Mouse (Mus musculus) liver, embryonic 13.5 days (tissue): ENCODE results near the gene Col23a1. TPM values are rescaled to one million over a fixed set of nuclear protein-coding genes. Genes with fewer than 3 reads are reported as not detected.

Experiments used
- ATAC-seq: fragments of 200-750 bp; cut with Nextera tagmentation; 2 replicates; pipeline ENCODE4 v1.8.0; 2017; ENCODE audit warnings: low read depth, mild to moderate bottlenecking, moderate number of reproducible peaks, moderate library complexity
- DNase-seq: peaks from one replicate; pipeline ENCODE4 v3.0.0; 2022
- H3K27ac ChIP-seq: fragments of 300-500 bp; sonication (generic); 2 replicates; pipeline ENCODE4 v1.5.1; 2015; ENCODE audit warnings: moderate library complexity, mild to moderate bottlenecking, inconsistent platforms
- H3K27me3 ChIP-seq: fragments of 300-500 bp; sonication (generic); 2 replicates; pipeline ENCODE4 v1.6.1; 2015; ENCODE audit warnings: mild to moderate bottlenecking, inconsistent platforms
- H3K36me3 ChIP-seq: fragments of 300-500 bp; sonication (generic); 2 replicates; pipeline ENCODE4 v1.6.1; 2015; ENCODE audit warnings: mild to moderate bottlenecking, inconsistent platforms
- H3K4me1 ChIP-seq: fragments of 300-500 bp; sonication (generic); replicated peaks from 2 replicates; pipeline ENCODE4 v1.6.1; 2015; ENCODE audit warnings: inconsistent platforms
- H3K4me2 ChIP-seq: fragments of 300-500 bp; sonication (generic); 2 replicates; pipeline ENCODE4 v1.6.1; 2015; ENCODE audit warnings: inconsistent platforms, mild to moderate bottlenecking, moderate library complexity
- H3K4me3 ChIP-seq: fragments of 300-500 bp; sonication (generic); replicated peaks from 2 replicates; pipeline ENCODE4 v1.5.1; 2015; ENCODE audit warnings: mild to moderate bottlenecking, inconsistent platforms
- H3K9ac ChIP-seq: fragments of 300-500 bp; sonication (generic); 2 replicates; pipeline ENCODE4 v1.6.1; 2015; ENCODE audit warnings: mild to moderate bottlenecking, inconsistent platforms
- H3K9me3 ChIP-seq: fragments of 300-500 bp; sonication (generic); replicated peaks from 2 replicates; pipeline ENCODE4 v1.6.1; 2016; ENCODE audit warnings: inconsistent platforms
- WGBS: fragments of 180-500 bp; shearing (Covaris S2); methylation state at CpG from one replicate; pipeline ENCODE4 v1.1.7; 2015; ENCODE audit not compliant: insufficient replicate concordance; 5-methylcytosine and 5-hydroxymethylcytosine counted together
- polyA plus RNA-seq: library from polyadenylated mRNA; unstranded; fragments of >200 nt; fragmentation: Nextera tagmentation; extraction: Ambion mirVana; gene quantifications from 2 replicates; pipeline ENCODE4 v1.2.1, GENCODE M21; 2015

Col23a1 gene
- polyA plus RNA-seq: 0.30 and 0.37 TPM in 2 replicates

DNA sequence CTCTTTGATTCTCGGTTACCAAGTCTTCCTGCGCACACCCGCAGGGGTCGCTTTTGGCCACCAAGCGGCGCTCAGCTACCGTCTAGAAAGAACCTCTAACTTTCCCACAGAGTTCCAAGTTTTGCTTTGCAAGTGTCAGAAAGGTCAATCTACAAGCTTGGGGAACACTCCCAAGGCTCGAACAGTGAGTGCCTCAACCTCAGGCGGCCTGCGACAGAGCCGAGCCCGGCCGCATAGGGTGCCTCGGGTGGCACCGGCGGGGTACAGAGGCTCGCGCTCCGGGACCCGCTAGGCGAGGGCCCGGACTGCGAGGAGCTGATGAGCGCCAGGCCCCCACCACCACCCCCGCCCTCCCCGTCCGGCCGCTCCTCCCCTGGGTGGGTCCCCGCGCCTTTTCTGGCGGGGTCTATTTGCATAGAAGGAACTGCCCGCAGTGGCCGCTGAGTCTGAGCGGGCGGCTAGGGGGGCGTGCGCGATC, at the start of gene Col23a1:
Gene Col23a1, plus strand, starts transcription at position 357 of the 478 bp plus-strand sequence.
- Histone ChIP-seq H3K9me3 (no peaks in the 10 kb centered on the region), H3K36me3 (peaks cover 7% of the 10 kb centered on the region; the same call in 1 of the 2 replicates), H3K27me3 (peaks cover 55% of the 10 kb centered on the region), H3K4me2 (peak within 1 kb of the TSS; percentile 78), H3K9ac (peak within 1 kb of the TSS; percentile 57), H3K4me3 (peak within 1 kb of the TSS; percentile 63), H3K4me1 (peaks cover 10% of the 10 kb centered on the region), H3K27ac (no peak within 1 kb of the TSS)
- WGBS: under 1% methylated on average over 38 of the region's 38 CpGs
- DNase-seq: peak; percentile 23
- ATAC-seq: peak; percentile 82

DNA sequence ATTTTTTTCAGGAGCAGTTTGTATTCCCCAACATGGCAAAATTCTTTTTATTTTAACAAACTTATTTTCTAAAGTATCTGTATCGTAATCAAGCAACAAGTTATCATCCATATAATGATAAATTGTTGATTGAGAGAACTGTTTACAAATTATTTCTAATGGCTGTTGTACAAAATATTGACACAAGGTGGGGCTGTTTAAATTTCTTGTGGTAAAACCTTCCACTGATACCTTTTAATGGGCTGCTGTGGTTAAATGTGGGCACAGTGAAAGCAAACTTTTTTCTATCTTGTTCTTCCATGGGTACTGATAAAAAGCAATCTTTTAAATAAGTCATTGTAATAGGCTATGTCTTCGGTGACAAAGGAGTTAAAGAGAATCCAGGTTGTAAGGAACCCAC, 46.8 kb upstream of the Col23a1 start:
- no peak overlapping the region for H3K9ac ChIP-seq
- H3K36me3 ChIP-seq: no peaks in the 10 kb centered on the region
- WGBS: 56% methylated on average over 2 of the region's 2 CpGs
- no peak overlapping the region for H3K27ac ChIP-seq
- H3K27me3 ChIP-seq: no peaks in the 10 kb centered on the region
- no peak overlapping the region for H3K4me2 ChIP-seq
- H3K9me3 ChIP-seq: no peaks in the 10 kb centered on the region
- no peak for ATAC-seq
- DNase-seq: no peak
- no peak overlapping the region for H3K4me3 ChIP-seq
- no peaks in the 10 kb centered on the region for H3K4me1 ChIP-seq

DNA sequence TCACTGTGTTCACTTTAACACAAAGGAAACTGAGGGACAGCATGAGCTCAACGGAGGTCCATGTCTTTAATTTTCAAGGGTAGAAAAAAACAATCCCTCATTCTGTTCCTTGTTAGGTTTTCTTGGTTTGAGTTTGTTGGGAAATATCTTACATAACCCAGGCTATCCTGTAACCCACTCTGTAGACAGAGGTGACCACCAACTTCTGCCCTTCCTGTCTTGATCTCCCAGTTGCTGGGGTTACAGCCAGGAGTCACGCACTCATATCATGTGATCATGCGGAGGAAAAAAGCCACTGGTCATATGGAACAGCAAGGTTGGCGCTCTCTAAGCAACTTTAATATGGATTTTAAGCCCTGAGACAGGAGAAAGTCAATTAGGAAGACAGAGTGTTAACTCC, 32.7 kb upstream of the Col23a1 start:
- Histone ChIP-seq H3K4me3 (no peak overlapping the region), H3K9ac (no peak overlapping the region), H3K9me3 (no peaks in the 10 kb centered on the region), H3K27me3 (0 out of 2 replicates have a peak, but pooled peaks cover 6% of the 10 kb centered on the region), H3K36me3 (no peaks in the 10 kb centered on the region), H3K4me2 (no peak overlapping the region), H3K4me1 (peaks cover 6% of the 10 kb centered on the region), H3K27ac (no peak overlapping the region)
- DNase-seq: no peak
- 61% methylated on average over 4 of the region's 4 CpGs for WGBS
- ATAC-seq: no peak

DNA sequence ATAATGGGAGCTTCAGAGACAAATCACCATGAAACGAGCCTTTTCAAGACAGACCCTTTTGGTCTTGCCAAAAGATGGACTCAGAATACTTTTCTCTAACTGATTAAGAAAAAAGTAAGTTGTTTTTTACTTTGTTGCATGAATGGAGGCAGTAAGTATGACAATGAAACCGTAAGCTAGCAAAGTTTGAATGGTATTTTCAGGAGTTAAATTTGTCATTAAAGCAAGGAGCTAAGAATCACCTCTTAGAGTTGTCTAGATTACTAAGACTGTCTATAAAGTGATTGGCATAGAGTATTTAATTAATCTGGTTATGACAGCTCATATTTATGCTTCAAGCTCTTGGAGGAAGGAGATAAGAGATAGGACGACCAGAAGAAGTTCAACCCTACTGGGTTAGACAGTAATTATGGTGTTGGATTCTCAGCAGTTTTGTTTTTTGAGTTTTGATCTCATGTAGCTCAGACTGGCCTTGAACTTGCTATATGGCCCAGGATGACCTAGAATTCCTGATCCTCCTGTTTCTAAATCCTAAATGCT, 28.0 kb upstream of the Col23a1 start, which contains the start of gene Clk4:
Gene Clk4, plus strand, starts transcription at position 51 of the 540 bp plus-strand sequence.
- Histone ChIP-seq H3K4me1 (peaks cover 38% of the 10 kb centered on the region), H3K36me3 (peaks cover 5% of the 10 kb centered on the region), H3K4me2 (peak within 1 kb of the TSS; percentile 86), H3K9me3 (no peaks in the 10 kb centered on the region), H3K4me3 (peak within 1 kb of the TSS; percentile 98), H3K27ac (peak within 1 kb of the TSS; percentile 95), H3K9ac (peak within 1 kb of the TSS; percentile 78), H3K27me3 (0 out of 2 replicates have a peak, but pooled peaks cover 6% of the 10 kb centered on the region)
- WGBS: 54% methylated on average over 3 of the region's 3 CpGs
- ATAC-seq (no peak), DNase-seq (no peak)

DNA sequence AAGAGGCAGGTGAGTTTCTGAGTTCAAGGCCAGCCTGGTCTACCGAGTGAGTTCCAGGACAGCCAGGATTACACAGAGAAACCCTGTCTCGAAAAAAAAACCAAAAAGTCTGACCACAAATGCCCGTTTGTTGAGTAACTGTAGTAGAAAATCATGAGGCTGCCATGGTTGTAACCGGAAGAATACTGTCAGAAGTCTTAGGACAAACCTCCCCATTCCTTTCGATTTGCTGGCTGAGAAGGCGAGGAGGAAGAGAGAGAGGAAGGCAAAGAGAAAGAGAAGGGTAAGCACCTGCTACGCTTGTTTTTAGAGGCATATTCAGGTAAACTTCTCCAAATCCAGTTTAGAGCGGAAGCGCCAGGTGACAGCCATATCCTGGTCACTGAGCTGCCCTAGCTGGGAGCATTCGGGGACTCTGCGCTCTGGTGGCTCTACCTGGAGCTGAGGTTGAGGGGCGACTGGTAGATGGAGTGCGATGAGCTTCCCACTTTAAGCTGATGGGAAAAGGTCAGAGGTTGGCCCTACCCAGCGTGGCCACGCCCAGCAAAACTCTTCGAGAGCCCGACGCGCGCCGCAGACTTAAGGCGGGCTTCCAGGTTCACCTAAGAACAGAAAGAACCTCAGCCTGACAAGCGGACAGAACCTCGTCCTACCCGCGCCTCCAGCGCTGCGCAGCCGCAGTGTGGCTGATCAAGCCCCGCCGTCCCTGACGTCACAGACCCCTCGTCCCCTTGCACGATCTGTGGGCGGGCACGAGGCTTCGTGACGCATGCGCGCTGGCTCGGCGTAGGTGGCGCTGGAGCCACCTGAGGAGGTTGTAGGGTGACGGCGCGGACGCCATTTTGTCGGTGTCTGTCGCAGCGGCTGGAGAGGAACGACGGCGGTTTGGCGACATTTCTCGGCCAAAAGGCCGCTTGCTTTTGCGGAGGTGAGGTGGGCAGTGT, 27.1 kb upstream of the Col23a1 start, which contains the start of gene BC049762:
Gene BC049762, minus strand, starts transcription at position 705 of the 944 bp plus-strand sequence.
- ATAC-seq (peak; percentile 93), DNase-seq (peak; percentile 99)
- WGBS: 5% methylated on average over 57 of the region's 57 CpGs

DNA sequence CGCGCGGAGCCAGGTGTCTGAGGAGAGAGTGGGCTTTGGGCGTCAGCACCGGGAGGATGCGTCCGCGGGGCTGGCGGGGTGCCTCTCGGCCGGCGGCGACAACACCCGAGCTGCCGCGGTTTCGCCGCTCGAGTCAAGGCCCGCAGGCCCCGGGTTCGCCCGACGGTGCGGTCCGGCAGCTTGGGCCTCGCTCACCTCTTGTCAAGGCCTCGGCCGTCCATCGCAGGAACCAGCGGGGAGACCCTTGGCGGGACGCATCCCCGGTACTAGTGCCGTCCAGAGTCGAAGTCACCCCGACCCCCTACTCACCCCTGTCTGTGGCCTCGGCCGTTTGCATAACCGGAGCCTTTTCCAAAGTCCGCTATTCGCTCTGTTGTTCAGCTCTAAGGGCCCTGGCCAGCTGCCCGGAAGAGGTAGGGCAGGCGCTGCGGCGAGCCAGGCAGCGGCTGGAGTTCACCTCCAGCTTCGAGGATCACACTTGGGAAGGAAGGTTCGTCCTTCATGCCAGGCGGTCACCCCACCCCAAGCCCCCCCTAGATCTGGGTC, 26.4 kb upstream of the Col23a1 start:
- DNase-seq (no peak), ATAC-seq (peak; percentile 49)
- Histone ChIP-seq H3K4me2 (peak overlapping the region; percentile 86), H3K36me3 (peaks cover 17% of the 10 kb centered on the region), H3K4me1 (peaks cover 42% of the 10 kb centered on the region), H3K9ac (peak overlapping the region; percentile 99), H3K27me3 (0 out of 2 replicates have a peak, but pooled peaks cover 6% of the 10 kb centered on the region), H3K4me3 (peak overlapping the region; percentile 98), H3K9me3 (no peaks in the 10 kb centered on the region), H3K27ac (peak overlapping the region; percentile 95)
- WGBS: under 1% methylated on average over 50 of the region's 50 CpGs

More for the DNA sequence above, 27.1 kb upstream of the Col23a1 start, which contains the start of gene BC049762:
- H3K27me3 ChIP-seq: 0 out of 2 replicates have a peak, but pooled peaks cover 6% of the 10 kb centered on the region
- H3K4me1 ChIP-seq: peaks cover 42% of the 10 kb centered on the region
- peak within 1 kb of the TSS; percentile 95 for H3K27ac ChIP-seq
- H3K4me2 ChIP-seq: peak within 1 kb of the TSS; percentile 86
- H3K4me3 ChIP-seq: peak within 1 kb of the TSS; percentile 98
- H3K9me3 ChIP-seq: no peaks in the 10 kb centered on the region
- peaks cover 14% of the 10 kb centered on the region for H3K36me3 ChIP-seq
- peak within 1 kb of the TSS; percentile 99 for H3K9ac ChIP-seq

DNA sequence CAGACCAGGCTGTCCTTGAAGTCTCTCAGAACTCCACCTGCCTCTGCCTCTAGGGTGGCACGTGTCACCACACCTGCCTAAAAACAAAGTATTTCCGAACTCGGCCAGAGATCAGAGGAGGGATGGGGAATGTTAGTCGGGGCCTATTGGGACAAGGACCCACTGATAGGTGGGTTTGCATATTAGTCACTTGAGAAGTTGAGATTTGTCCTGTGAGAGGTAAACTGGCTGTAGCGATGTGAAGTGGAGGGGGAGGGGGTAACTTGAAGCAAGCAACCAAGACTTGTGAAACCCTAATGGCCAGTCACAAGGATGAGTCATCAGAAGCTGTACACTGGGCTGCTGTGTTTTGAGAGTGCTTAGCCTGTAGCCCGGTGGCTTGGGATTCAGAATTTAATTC, 25.4 kb upstream of the Col23a1 start:
- ATAC-seq (0 out of 2 replicates have a peak, but pooled peaks have one; percentile 24), DNase-seq (peak; percentile 42)

DNA sequence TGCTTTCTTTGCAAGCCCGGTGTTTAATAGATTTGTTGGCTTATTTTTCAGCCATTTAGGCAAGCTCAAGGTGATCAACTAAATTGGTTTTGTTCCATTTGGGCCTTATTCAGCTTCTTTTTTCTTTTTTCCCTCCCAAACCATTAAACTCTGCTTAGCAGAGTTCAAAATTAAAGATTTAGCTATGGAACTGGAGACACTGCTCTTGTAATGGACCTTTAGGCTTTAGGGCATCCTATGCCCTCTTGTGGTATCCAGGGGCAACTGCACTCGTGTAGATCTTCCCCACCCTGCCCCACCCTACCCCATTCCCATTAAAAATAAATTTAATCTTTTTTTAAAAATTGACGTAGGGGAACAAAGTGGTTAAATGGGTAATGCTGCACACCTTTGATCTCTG, 24.4 kb upstream of the Col23a1 start:
- Histone ChIP-seq H3K9me3 (no peaks in the 10 kb centered on the region), H3K4me2 (peak overlapping the region; percentile 86), H3K27ac (peak overlapping the region; percentile 95), H3K36me3 (peaks cover 31% of the 10 kb centered on the region), H3K4me1 (peaks cover 42% of the 10 kb centered on the region), H3K27me3 (0 out of 2 replicates have a peak, but pooled peaks cover under 1% of the 10 kb centered on the region), H3K9ac (peak overlapping the region; percentile 99), H3K4me3 (peak overlapping the region; percentile 98)
- WGBS: 50% methylated on average over 3 of the region's 3 CpGs
- DNase-seq (no peak), ATAC-seq (no peak)

More for the DNA sequence above, 25.4 kb upstream of the Col23a1 start:
- peak overlapping the region; percentile 99 for H3K9ac ChIP-seq
- H3K9me3 ChIP-seq: no peaks in the 10 kb centered on the region
- WGBS: 4% methylated on average over 6 of the region's 6 CpGs
- H3K4me2 ChIP-seq: peak overlapping the region; percentile 86
- H3K4me3 ChIP-seq: peak overlapping the region; percentile 98
- H3K4me1 ChIP-seq: peaks cover 42% of the 10 kb centered on the region
- H3K27ac ChIP-seq: peak overlapping the region; percentile 95
- 0 out of 2 replicates have a peak, but pooled peaks cover 6% of the 10 kb centered on the region for H3K27me3 ChIP-seq
- H3K36me3 ChIP-seq: peaks cover 23% of the 10 kb centered on the region

DNA sequence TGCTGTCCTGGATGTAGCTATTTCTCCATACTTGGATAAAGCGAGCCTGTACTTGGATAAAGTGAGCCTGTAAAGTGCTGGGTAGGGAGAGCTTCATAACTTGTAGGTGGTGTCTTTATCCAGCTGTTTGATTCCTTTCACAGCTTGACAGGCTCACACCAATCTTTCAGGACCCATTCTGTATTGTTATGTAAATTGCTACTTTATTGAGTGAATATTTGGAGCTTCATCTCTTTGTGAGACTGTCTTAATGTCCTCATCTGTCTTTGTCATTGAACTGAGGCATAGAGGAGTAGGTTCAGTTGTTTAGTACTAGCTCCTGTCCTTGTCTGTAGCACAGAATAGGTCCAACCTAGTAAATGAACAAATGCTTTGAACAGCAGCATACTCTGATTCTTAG, 15.3 kb upstream of the Col23a1 start:
- Histone ChIP-seq H3K27me3 (no peaks in the 10 kb centered on the region), H3K4me3 (no peak overlapping the region), H3K9me3 (no peaks in the 10 kb centered on the region), H3K4me1 (no peaks in the 10 kb centered on the region), H3K9ac (no peak overlapping the region), H3K27ac (no peak overlapping the region), H3K4me2 (no peak overlapping the region), H3K36me3 (peaks cover 85% of the 10 kb centered on the region)
- DNase-seq (no peak), ATAC-seq (no peak)
- WGBS: 85% methylated on average over 1 of the region's 1 CpGs

DNA sequence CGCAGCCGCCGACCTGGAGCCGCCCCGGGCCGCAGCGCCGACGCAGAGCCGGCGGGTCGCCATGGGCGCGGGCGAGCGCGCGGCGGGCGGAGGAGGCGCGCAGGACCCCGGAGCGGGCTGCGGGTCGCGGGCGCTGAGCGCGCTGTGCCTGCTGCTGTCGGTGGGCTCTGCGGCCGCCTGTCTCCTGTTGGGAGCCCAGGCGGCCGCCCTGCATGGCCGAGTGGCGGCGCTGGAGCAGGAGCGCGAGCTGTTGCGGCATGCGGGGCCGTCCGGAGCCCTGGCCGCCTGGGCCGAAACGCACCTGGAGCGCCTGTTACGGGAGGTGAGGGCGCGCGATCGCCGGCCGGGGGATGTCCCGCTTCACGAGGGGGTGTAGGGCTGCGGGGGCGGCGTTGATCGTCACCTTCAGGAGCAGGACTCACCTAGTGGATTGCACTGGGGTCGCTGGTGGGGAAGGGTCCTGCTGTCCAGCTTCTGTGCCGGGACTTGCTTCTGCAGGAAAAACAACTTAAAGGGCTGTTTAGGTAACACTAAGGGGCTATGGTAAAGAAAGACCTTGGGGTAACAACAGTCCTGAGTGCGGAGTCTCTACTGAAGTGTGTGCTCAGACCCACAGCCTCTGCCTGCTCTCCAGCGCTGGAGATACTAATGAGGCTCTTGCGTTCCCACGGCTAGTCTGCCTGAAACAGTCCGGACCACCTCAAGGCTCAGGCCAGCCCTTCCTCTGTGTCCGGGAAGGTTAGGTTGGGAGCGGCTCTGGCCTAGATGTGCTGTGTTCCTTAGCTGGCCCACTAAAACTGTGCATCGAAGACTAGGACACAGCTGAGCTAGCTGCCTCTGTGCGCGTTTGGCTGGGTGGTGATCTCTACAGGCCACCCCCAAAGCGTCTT, 591 bp downstream of the Col23a1 start:
- peak overlapping the region; percentile 57 for H3K9ac ChIP-seq
- H3K36me3 ChIP-seq: peaks cover under 1% of the 10 kb centered on the region; the same call in 1 of the 2 replicates
- H3K9me3 ChIP-seq: no peaks in the 10 kb centered on the region; the same call in 1 of the 2 replicates
- ATAC-seq: no peak; the same call in 1 of the 2 replicates
- peak; percentile 9 for DNase-seq
- peaks cover 10% of the 10 kb centered on the region for H3K4me1 ChIP-seq
- peak overlapping the region; percentile 63 for H3K4me3 ChIP-seq
- WGBS: 2% methylated on average over 69 of the region's 74 CpGs
- H3K4me2 ChIP-seq: peak overlapping the region; percentile 78
- no peak overlapping the region for H3K27ac ChIP-seq
- peaks cover 55% of the 10 kb centered on the region for H3K27me3 ChIP-seq
